Mouse (Mus musculus) lung, postnatal 0 days (tissue): ENCODE results near the gene Lbx1.

Source experiments
- CTCF ChIP-seq: IDR thresholded peaks from 2 replicates; pipeline ENCODE4 v1.5.1; 2016; ENCODE audit warnings: antibody characterized with exemption, mild to moderate bottlenecking
- EP300 ChIP-seq: IDR thresholded peaks from 2 replicates; pipeline ENCODE4 v1.6.1; 2016; ENCODE audit warnings: antibody characterized with exemption, mild to moderate bottlenecking, control low read depth

- TF ChIP-seq CTCF = no peak
- TF ChIP-seq EP300 = no peak
Observed at GRCm38 (mm10) chr19:45196967-45197366, 38.6 kb downstream of the Lbx1 start.
